Mouse (Mus musculus): Measurements from ENCODE around the gene Celf2.

DNA sequence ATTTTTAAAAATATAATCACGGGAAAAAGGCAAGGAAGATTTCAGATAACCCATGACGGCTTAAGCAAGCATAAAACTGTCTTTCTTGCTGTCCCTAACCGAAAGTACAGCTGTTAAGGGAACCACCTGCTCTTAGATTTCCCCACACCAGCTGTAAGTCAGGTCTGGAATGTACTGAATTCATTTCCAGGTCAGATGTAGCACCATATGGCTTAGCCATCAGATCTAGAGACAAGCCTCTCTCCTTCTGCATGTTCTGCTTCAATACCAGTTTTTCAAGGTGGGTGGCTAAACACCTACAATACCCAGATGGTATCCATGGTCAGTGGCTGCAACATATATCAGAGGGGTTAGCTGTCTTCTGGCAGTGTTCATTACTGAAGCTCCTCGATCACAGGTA, 841.8 kb downstream of the Celf2 start:
- TF ChIP-seq CTCF (IDR thresholded peaks at IDR 0.05; ENCODE audit: control insufficient read depth, insufficient read depth, low read length) (no peak), POLR2A (IDR thresholded peaks at IDR 0.05; ENCODE audit: borderline replicate concordance, control insufficient read depth, low read depth, low read length) (no peak)
